Mouse (Mus musculus) retina, adult 2 months (tissue): ENCODE results near the gene Bicdl2.
A peak's percentile ranks its signal among the peaks of the same experiment; 100 is the strongest.

Experiments
- DNase-seq: peaks from one replicate; pipeline ENCODE4 v3.0.0-alpha.2; 2012; ENCODE audit warnings: low read depth, low spot score

The Bicdl2 gene

GRCm38 (mm10) chr17:23674271-23674952 is 14.1 kb downstream of the Bicdl2 start:
- no peak for DNase-seq

- no peak for DNase-seq
Measured at GRCm38 (mm10) chr17:23675127-23675526, 14.8 kb downstream of the Bicdl2 start.

- DNase-seq: no peak
Measured at GRCm38 (mm10) chr17:23675564-23676281, 15.4 kb downstream of the Bicdl2 start.

- DNase-seq: no peak
Measured at GRCm38 (mm10) chr17:23676473-23677031, 16.2 kb downstream of the Bicdl2 start.

- DNase-seq: peak; percentile 48
Measured at GRCm38 (mm10) chr17:23677236-23677679, 17.0 kb downstream of the Bicdl2 start, which contains the start of gene Tnfrsf12a. TSS of gene Tnfrsf12a (minus strand) at chr17:23677468.

DNA sequence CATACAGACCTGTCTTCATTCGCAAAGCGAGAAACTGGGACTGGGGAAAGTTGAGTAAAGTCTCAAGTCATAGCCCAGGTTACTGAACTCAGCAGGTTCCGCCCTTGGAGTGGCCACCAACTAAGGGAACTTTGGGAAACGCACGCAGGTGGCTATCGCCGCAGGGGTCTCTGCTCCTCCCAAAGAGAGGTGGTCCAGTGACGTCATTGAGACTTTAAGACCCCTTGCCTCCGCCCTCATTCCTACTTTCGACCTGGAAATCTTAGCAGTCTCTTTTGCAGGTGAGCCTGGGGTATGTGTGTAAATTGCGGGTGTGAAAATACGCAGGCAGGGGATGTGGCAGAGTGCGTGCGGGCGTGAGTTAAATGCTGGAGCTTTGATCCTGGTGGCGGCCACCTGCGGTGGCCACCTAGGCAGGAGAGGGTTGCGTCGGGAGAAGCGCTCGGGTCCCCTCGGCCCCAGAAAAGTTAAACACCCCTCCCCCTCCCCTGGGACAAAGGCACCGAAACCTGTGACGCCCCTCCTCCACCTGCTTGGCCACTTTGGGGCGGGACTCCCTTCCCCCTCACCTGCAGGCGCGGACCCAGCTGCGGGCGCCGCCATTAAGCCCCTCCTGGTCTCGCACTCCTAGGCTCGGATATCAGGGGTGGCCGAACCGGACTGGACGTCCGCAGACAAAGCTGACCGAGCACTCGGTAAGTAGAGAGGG is 19.0 kb downstream of the Bicdl2 start, which contains the start of gene Cldn6:
Gene Cldn6 (plus strand): TSS at position 123 of the 709 bp plus-strand sequence.
- DNase-seq: no peak

DNA sequence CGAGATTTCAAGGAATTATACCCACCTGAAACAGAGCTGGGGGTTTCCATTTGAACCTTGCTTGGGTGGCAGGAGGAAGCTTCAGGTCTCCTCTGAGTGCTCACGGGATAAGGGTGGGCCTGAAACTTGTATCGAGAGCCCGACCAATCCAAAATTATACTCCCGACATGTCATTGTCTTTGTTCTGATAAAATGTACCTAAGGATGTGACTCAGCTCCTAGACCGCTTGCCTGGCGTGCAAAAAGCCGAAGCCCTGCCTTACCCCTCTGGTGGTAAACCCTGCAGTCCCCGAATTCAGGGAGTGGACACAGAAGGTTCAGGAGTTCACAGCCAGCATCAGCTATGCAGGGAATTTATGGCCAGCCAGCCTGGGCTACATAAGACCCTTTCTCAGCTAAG is 20.0 kb downstream of the Bicdl2 start:
- no peak for DNase-seq

DNA sequence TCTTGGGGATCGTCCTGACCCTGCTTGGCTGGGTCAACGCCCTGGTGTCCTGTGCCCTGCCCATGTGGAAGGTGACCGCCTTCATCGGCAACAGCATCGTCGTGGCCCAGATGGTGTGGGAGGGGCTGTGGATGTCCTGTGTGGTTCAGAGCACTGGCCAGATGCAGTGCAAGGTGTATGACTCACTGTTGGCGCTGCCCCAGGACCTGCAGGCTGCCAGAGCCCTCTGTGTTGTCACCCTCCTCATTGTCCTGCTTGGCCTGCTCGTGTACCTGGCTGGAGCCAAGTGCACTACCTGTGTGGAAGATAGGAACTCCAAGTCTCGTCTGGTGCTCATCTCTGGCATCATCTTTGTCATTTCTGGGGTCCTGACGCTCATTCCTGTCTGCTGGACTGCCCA is 20.8 kb downstream of the Bicdl2 start:
- no peak for DNase-seq

DNA sequence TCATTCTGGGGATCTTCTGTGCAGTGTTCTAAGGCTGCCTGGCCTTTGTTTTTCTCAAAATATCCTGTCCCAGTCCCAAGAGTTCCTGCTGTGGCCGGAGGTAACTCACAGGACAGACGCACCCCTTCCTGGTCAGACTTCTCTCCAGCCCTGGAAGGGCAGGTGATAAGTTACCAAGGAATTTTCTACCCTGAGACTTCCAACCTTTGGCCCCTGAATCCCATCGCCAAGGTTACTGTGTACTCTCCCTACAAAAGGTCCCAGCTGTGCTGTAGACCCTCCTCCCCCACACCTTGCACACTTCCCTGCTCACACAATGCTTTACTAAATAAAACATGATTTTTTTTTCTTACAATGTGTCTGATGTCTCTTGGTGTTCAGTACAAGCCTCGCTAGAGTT is 21.8 kb downstream of the Bicdl2 start:
- DNase-seq: no peak

- DNase-seq: no peak
Measured at GRCm38 (mm10) chr17:23682530-23682929, 22.2 kb downstream of the Bicdl2 start.

DNA sequence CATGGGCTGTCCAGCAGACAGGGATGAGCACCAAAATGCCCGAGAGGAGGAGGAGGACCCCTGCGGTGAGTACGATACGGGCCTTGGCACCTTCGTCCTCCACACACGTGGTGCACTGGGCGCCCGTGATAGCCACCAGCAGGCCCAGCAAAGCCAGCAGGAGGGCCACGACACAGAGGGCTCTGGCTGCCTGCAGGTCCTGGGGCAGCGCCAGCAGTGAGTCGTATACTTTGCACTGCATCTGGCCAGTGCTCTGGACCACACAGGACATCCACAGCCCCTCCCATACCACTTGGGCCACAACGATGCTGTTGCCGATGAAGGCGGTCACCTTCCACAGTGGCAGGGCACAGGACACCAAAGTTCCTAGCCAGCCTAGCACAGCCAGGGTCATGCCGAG is 22.9 kb downstream of the Bicdl2 start:
- DNase-seq: no peak

GRCm38 (mm10) chr17:23683856-23684672 is 23.8 kb downstream of the Bicdl2 start, which contains the start of gene Cldn9:
TSS of gene Cldn9 (minus strand) at chr17:23684026.
- no peak for DNase-seq

GRCm38 (mm10) chr17:23694491-23694890 is 34.2 kb downstream of the Bicdl2 start:
- DNase-seq: no peak

DNA sequence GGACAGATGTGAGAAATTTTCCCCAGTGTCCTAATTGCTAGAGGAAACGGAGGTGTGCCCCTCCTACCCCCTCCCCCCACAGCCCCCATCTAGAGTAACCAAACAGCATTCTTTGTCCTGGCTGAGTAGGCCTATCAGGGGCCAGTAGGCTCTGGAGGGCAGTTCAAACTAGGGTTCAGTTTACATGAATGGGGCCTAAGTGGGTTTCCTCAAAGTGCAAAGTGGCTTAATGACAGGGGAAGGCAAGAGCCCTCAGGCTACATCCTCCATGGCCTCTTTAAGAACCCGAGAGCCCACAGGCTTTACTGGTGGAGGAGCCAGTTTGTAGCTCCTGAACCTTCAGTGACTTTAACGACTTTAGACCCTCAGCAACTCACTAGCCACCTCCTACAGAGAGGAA is 35.5 kb downstream of the Bicdl2 start:
- no peak for DNase-seq

- DNase-seq: no peak
Measured at GRCm38 (mm10) chr17:23699131-23700077, 39.1 kb downstream of the Bicdl2 start.

- peak; percentile 78 for DNase-seq
Measured at GRCm38 (mm10) chr17:23700079-23700478, 39.8 kb downstream of the Bicdl2 start.

GRCm38 (mm10) chr17:23703301-23703700 is 43.0 kb downstream of the Bicdl2 start:
- DNase-seq: peak; percentile 54

- DNase-seq: no peak
Measured at GRCm38 (mm10) chr17:23704741-23705140, 44.4 kb downstream of the Bicdl2 start.

GRCm38 (mm10) chr17:23705525-23706104 is 45.3 kb downstream of the Bicdl2 start:
- DNase-seq: no peak

- DNase-seq: peak; percentile 65
Measured at GRCm38 (mm10) chr17:23706212-23706611, 45.9 kb downstream of the Bicdl2 start.
